Mouse (Mus musculus): ENCODE measurements around the gene Prkaa1. TPM values are rescaled to one million over a fixed set of nuclear protein-coding genes. Genes with fewer than 3 reads are reported as not detected.
"Not testable (repeated sequence)": the region's sequence is repeated elsewhere in the genome, so short reads cannot be mapped to it uniquely, and the experiment has no call there.

Prkaa1 gene
- polyA plus RNA-seq, 1 experiment from 2014 or later = 12.2 TPM

GRCm38 (mm10) chr15:5130887-5131668 lies 12.6 kb upstream of the Prkaa1 start:
- not testable (repeated sequence) for H3K9me3 ChIP-seq (replicated peaks); H3K27me3 ChIP-seq; H3K36me3 ChIP-seq (replicated peaks)
- Histone ChIP-seq H3K27ac (replicated peaks) (peak overlapping the region; percentile 71; the same call in 1 of the 2 replicates), H3K4me1 (replicated peaks) (peaks cover 71% of the 10 kb centered on the region), H3K4me3 (replicated peaks) (peak overlapping the region; percentile 22; the same call in 1 of the 2 replicates), H3K4me2 (peak overlapping the region; percentile 50), H3K9ac (0 out of 2 replicates have a peak overlapping the region, but pooled peaks have one; percentile 20)
- WGBS (ENCODE audit: insufficient replicate concordance) = 34% methylated on average over 14 of the region's 14 CpGs
- ATAC-seq (ENCODE audit: insufficient read depth) = peak; percentile 58

GRCm38 (mm10) chr15:5133301-5133700 lies 10.4 kb upstream of the Prkaa1 start:
- no peaks in the 10 kb centered on the region for H3K27me3 ChIP-seq
- peaks cover 65% of the 10 kb centered on the region for H3K4me1 ChIP-seq (replicated peaks)
- H3K27ac ChIP-seq (replicated peaks) = peak overlapping the region; percentile 62
- 54% methylated on average over 3 of the region's 3 CpGs for WGBS (ENCODE audit: insufficient replicate concordance)
- no peaks in the 10 kb centered on the region for H3K9me3 ChIP-seq (replicated peaks)
- ATAC-seq (ENCODE audit: insufficient read depth) = no peak
- no peak overlapping the region for H3K4me2 ChIP-seq
- H3K36me3 ChIP-seq (replicated peaks) = no peaks in the 10 kb centered on the region
- no peak overlapping the region for H3K9ac ChIP-seq
- no peak overlapping the region for H3K4me3 ChIP-seq (replicated peaks)

- 79% methylated on average over 3 of the region's 3 CpGs for WGBS (ENCODE audit: insufficient replicate concordance)
- no peak overlapping the region for H3K4me3 ChIP-seq (replicated peaks)
- H3K9me3 ChIP-seq (replicated peaks) = no peaks in the 10 kb centered on the region
- no peaks in the 10 kb centered on the region for H3K36me3 ChIP-seq (replicated peaks)
- no peak overlapping the region; the same call in 1 of the 2 replicates for H3K27ac ChIP-seq (replicated peaks)
- 0 out of 2 replicates have a peak, but pooled peaks have one; percentile 8 for ATAC-seq (ENCODE audit: insufficient read depth)
- peak overlapping the region; percentile 17; the same call in 1 of the 2 replicates for H3K4me2 ChIP-seq
- H3K27me3 ChIP-seq = no peaks in the 10 kb centered on the region
- peaks cover 66% of the 10 kb centered on the region for H3K4me1 ChIP-seq (replicated peaks)
- H3K9ac ChIP-seq = no peak overlapping the region
Measured at GRCm38 (mm10) chr15:5134179-5134578, 9.5 kb upstream of the Prkaa1 start.

GRCm38 (mm10) chr15:5134945-5135483 lies 8.6 kb upstream of the Prkaa1 start:
- no peak overlapping the region for H3K9ac ChIP-seq
- no peaks in the 10 kb centered on the region for H3K36me3 ChIP-seq (replicated peaks)
- H3K4me2 ChIP-seq = no peak overlapping the region
- H3K4me1 ChIP-seq (replicated peaks) = peaks cover 69% of the 10 kb centered on the region
- H3K9me3 ChIP-seq (replicated peaks) = no peaks in the 10 kb centered on the region
- 62% methylated on average over 8 of the region's 8 CpGs for WGBS (ENCODE audit: insufficient replicate concordance)
- H3K4me3 ChIP-seq (replicated peaks) = no peak overlapping the region
- no peaks in the 10 kb centered on the region for H3K27me3 ChIP-seq
- H3K27ac ChIP-seq (replicated peaks) = no peak overlapping the region; the same call in 1 of the 2 replicates
- ATAC-seq (ENCODE audit: insufficient read depth) = no peak

GRCm38 (mm10) chr15:5138021-5138856 lies 5.4 kb upstream of the Prkaa1 start:
- 36% methylated on average over 9 of the region's 9 CpGs for WGBS (ENCODE audit: insufficient replicate concordance)

GRCm38 (mm10) chr15:5139366-5139765 lies 4.3 kb upstream of the Prkaa1 start:
- Histone ChIP-seq H3K4me1 (replicated peaks) (peaks cover 69% of the 10 kb centered on the region), H3K4me3 (replicated peaks) (no peak overlapping the region), H3K27ac (replicated peaks) (peak overlapping the region; percentile 94), H3K9me3 (replicated peaks) (no peaks in the 10 kb centered on the region), H3K36me3 (replicated peaks) (no peaks in the 10 kb centered on the region), H3K27me3 (no peaks in the 10 kb centered on the region), H3K9ac (no peak overlapping the region), H3K4me2 (peak overlapping the region; percentile 42)
- peak; percentile 13 for ATAC-seq (ENCODE audit: insufficient read depth)
- WGBS (ENCODE audit: insufficient replicate concordance) = 22% methylated on average over 2 of the region's 2 CpGs

More at GRCm38 (mm10) chr15:5138021-5138856, 5.4 kb upstream of the Prkaa1 start:
- H3K27ac ChIP-seq (replicated peaks) = peak overlapping the region; percentile 87
- no peak overlapping the region for H3K9ac ChIP-seq
- H3K4me1 ChIP-seq (replicated peaks) = peaks cover 77% of the 10 kb centered on the region
- H3K4me2 ChIP-seq = peak overlapping the region; percentile 54
- H3K36me3 ChIP-seq (replicated peaks) = no peaks in the 10 kb centered on the region
- ATAC-seq (ENCODE audit: insufficient read depth) = no peak
- no peak overlapping the region for H3K4me3 ChIP-seq (replicated peaks)
- H3K27me3 ChIP-seq = no peaks in the 10 kb centered on the region
- H3K9me3 ChIP-seq (replicated peaks) = no peaks in the 10 kb centered on the region

GRCm38 (mm10) chr15:5139863-5140262 lies 3.8 kb upstream of the Prkaa1 start:
- no peak overlapping the region for H3K4me3 ChIP-seq (replicated peaks)
- H3K9ac ChIP-seq = no peak overlapping the region
- no peaks in the 10 kb centered on the region for H3K36me3 ChIP-seq (replicated peaks)
- ATAC-seq (ENCODE audit: insufficient read depth) = peak; percentile 85
- WGBS (ENCODE audit: insufficient replicate concordance) = 20% methylated on average over 7 of the region's 7 CpGs
- H3K27ac ChIP-seq (replicated peaks) = peak overlapping the region; percentile 94
- H3K9me3 ChIP-seq (replicated peaks) = no peaks in the 10 kb centered on the region
- peak overlapping the region; percentile 42 for H3K4me2 ChIP-seq
- H3K27me3 ChIP-seq = no peaks in the 10 kb centered on the region
- H3K4me1 ChIP-seq (replicated peaks) = peaks cover 70% of the 10 kb centered on the region

GRCm38 (mm10) chr15:5140357-5140756 lies 3.3 kb upstream of the Prkaa1 start:
- H3K4me1 ChIP-seq (replicated peaks) = peaks cover 72% of the 10 kb centered on the region
- peak overlapping the region; percentile 42 for H3K4me2 ChIP-seq
- no peaks in the 10 kb centered on the region for H3K9me3 ChIP-seq (replicated peaks)
- peak; percentile 70 for ATAC-seq (ENCODE audit: insufficient read depth)
- no peak overlapping the region; the same call in 1 of the 2 replicates for H3K4me3 ChIP-seq (replicated peaks)
- H3K27me3 ChIP-seq = no peaks in the 10 kb centered on the region
- peak overlapping the region; percentile 94 for H3K27ac ChIP-seq (replicated peaks)
- H3K9ac ChIP-seq = no peak overlapping the region
- H3K36me3 ChIP-seq (replicated peaks) = no peaks in the 10 kb centered on the region

GRCm38 (mm10) chr15:5142047-5142446 lies 1.6 kb upstream of the Prkaa1 start:
- Histone ChIP-seq H3K27ac (replicated peaks) (peak overlapping the region; percentile 87), H3K9ac (no peak overlapping the region), H3K4me1 (replicated peaks) (peaks cover 79% of the 10 kb centered on the region), H3K9me3 (replicated peaks) (no peaks in the 10 kb centered on the region), H3K4me3 (replicated peaks) (no peak overlapping the region), H3K27me3 (no peaks in the 10 kb centered on the region), H3K4me2 (peak overlapping the region; percentile 34), H3K36me3 (replicated peaks) (0 out of 2 replicates have a peak, but pooled peaks cover 6% of the 10 kb centered on the region)
- WGBS (ENCODE audit: insufficient replicate concordance) = 29% methylated on average over 5 of the region's 5 CpGs
- ATAC-seq (ENCODE audit: insufficient read depth) = no peak

GRCm38 (mm10) chr15:5142714-5143113 lies 947 bp upstream of the Prkaa1 start:
- Histone ChIP-seq H3K36me3 (replicated peaks) (peaks cover 6% of the 10 kb centered on the region; the same call in 1 of the 2 replicates), H3K4me1 (replicated peaks) (peaks cover 77% of the 10 kb centered on the region), H3K4me3 (replicated peaks) (no peak overlapping the region), H3K9ac (no peak overlapping the region), H3K9me3 (replicated peaks) (no peaks in the 10 kb centered on the region), H3K27me3 (no peaks in the 10 kb centered on the region), H3K27ac (replicated peaks) (peak overlapping the region; percentile 94), H3K4me2 (peak overlapping the region; percentile 87; the same call in 1 of the 2 replicates)
- ATAC-seq (ENCODE audit: insufficient read depth) = no peak
- 44% methylated on average over 5 of the region's 5 CpGs for WGBS (ENCODE audit: insufficient replicate concordance)
